Mouse (Mus musculus): ENCODE results near the gene Zmynd12. TPM values are rescaled to one million over a fixed set of nuclear protein-coding genes. Genes with fewer than 3 reads are reported as not detected.

Zmynd12 gene
- under 1 TPM in 1 of 2 experiments, not detected in 1; 0.06 TPM for polyA plus RNA-seq (2012; fragmentation: generic; extraction: Trizol)

DNA sequence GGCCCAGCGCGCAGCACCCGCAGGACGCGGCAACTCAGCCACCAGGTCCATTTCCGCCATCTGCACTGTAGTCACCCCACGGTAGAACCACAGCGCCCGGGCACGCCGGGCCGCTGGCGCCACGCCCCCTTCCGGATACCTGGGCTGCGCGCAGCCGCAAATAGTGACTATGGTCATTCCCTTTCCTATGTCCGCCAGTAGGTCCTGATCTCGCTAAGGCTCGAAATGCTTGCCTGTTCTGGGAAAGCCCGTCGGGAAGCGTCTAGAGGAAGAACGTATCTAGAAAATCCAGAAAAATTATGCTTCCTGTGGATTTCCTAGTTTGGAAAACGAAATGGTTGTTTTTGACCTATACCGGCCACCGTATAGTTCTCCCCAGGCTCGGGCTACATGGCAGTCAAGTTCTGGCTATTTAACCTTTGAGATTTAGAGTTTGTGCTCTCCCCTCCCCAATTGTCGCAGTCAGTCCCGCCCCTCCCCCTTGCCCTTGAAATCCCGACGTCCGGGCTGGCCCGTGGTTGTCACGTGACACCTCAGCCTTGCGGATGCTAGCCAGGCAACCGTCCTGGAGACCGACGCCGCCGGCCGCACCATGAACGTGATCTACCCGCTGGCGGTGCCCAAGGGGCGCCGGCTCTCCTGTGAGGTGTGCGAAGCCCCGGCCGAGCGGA lies at the start of gene Zmynd12, which contains the start of gene Ppcs:
Zmynd12 (plus strand) TSS at position 521 of the 671 bp plus-strand sequence.
Ppcs (minus strand) TSS at position 127 of the 671 bp plus-strand sequence.

DNA sequence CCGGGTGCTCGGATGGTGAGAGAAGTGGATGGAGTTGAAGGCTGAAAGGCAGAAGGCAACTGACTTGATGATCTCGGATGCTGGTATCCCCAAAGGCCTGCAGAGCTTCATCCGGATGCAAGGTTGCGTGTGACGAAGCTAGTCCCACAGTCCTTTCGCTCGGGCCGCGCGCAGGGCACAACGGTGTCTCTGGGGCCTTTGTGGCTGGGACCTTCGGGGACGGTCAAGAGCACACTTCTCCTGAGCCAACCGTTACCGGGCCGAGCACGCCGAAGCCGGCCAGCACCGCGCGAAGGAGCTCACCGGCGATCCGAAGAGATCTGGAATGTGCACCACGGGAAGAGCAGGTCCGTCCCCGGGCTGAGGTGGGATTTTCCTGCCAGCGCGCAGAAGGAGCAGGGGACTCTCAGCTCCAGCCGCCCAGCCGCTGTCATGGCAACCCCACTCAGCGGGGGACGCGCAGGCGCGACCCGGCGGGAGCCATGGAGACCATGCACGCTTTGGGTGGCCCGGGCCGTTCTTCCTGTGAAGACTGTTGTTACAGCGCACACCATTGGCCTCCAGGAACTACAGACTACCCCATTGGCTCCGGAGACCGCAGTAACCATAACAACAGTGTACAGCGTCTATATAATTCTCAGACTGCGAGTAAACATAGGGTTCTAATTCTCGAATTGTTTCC lies 7.4 kb upstream of the Zmynd12 start, which contains the start of gene Ccdc30:
Ccdc30 (minus strand) TSS at position 450 of the 682 bp plus-strand sequence.

DNA sequence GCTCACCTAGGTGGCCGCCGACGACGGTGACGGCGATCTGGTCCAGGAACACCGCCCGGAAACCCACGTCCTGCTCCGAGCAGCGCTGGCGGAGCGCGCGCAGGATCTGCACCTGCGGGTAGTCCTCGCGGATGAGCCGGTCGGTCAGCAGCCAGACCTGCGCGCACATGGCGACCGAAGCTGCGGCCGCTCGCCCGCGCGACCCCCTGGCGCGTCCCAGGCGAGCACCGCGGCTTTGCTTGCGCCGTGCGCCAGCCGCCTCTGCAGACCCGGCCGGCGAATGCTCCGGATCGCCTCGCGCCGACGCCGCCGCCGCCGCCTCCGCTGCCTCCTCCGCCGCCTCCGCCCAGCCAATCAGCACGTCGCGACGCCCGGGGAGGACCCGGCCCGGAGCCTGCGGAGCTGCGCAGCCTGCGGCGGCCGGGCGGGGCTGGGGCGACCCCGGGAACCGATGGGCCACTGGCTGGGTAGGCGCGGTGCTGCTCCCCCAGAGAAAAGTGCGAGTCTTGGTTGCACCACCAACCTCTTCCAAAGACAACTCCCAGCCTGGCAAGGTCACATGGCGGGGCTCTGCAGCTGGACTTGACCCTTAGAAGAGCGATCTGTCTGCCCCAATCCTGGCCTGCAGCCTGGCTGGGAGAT lies 69.8 kb downstream of the Zmynd12 start, which contains the start of gene Rimkla:
Rimkla (minus strand) TSS at position 338 of the 642 bp plus-strand sequence.

Other genes starting within 250 kb of the Zmynd12 start
- 1 to 10 TPM; 1.1 to 6.2 TPM for gene Zfp691, start 248.6 kb upstream of the Zmynd12 start, polyA plus RNA-seq (2012; fragmentation: generic; extraction: Trizol)
- under 1 TPM in 1 of 2 experiments, not detected in 1; 0.01 TPM for gene Ermap, start 232.8 kb upstream of the Zmynd12 start, polyA plus RNA-seq (2012; fragmentation: generic; extraction: Trizol)
- 100 to 1,000 TPM in 1 of 2 experiments, 10 to 100 TPM in 1; 49.4 to 100 TPM for gene Svbp, start 227.5 kb upstream of the Zmynd12 start, polyA plus RNA-seq (2012; fragmentation: generic; extraction: Trizol)
- not detected for gene Tmem269, start 204.6 kb upstream of the Zmynd12 start, polyA plus RNA-seq (2012; fragmentation: generic; extraction: Trizol)
- gene AU022252, start 190.1 kb upstream of the Zmynd12 start, polyA plus RNA-seq (2012; fragmentation: generic; extraction: Trizol), result 10 to 100 TPM in 1 of 2 experiments, 1 to 10 TPM in 1; 7.5 to 13.2 TPM
- 10 to 100 TPM in 1 of 2 experiments, 1 to 10 TPM in 1; 9.0 to 47.6 TPM for gene P3h1, start 189.9 kb upstream of the Zmynd12 start, polyA plus RNA-seq (2012; fragmentation: generic; extraction: Trizol)
- gene Cldn19, start 167.4 kb upstream of the Zmynd12 start, polyA plus RNA-seq (2012; fragmentation: generic; extraction: Trizol), result 10 to 100 TPM in 1 of 2 experiments, under 1 TPM in 1; 0.04 to 18.1 TPM
- 100 to 1,000 TPM; 229 to 540 TPM for gene Ybx1, start 128.2 kb upstream of the Zmynd12 start, polyA plus RNA-seq (2012; fragmentation: generic; extraction: Trizol)
- 10 to 100 TPM; 47.7 to 59.2 TPM for gene Ppih, start 102.3 kb upstream of the Zmynd12 start, polyA plus RNA-seq (2012; fragmentation: generic; extraction: Trizol)
- under 1 TPM in 1 of 2 experiments, not detected in 1; 0.12 TPM for gene Ccdc30, start 7.3 kb upstream of the Zmynd12 start, polyA plus RNA-seq (2012; fragmentation: generic; extraction: Trizol)
- 10 to 100 TPM in 1 of 2 experiments, 1 to 10 TPM in 1; 7.8 to 15.0 TPM for gene Ppcs, start 394 bp upstream of the Zmynd12 start, polyA plus RNA-seq (2012; fragmentation: generic; extraction: Trizol)
- gene Rimkla, start 69.8 kb downstream of the Zmynd12 start, polyA plus RNA-seq (2012; fragmentation: generic; extraction: Trizol), result not detected
- 1 to 10 TPM in 1 of 2 experiments, under 1 TPM in 1; 0.60 to 7.4 TPM for gene Foxj3, start 114.2 kb downstream of the Zmynd12 start, polyA plus RNA-seq (2012; fragmentation: generic; extraction: Trizol)
- gene Frg2f1, start 116.7 kb downstream of the Zmynd12 start, polyA plus RNA-seq (2012; fragmentation: generic; extraction: Trizol), result 1 to 10 TPM in 1 of 2 experiments, under 1 TPM in 1; 0.57 to 4.1 TPM
- gene Guca2a, start 214.9 kb downstream of the Zmynd12 start, polyA plus RNA-seq (2012; fragmentation: generic; extraction: Trizol), result under 1 TPM in 1 of 2 experiments, not detected in 1; 0.23 TPM
- gene Guca2b, start 236.1 kb downstream of the Zmynd12 start, polyA plus RNA-seq (2012; fragmentation: generic; extraction: Trizol), result under 1 TPM in 1 of 2 experiments, not detected in 1; 0.09 TPM

All from C3H10T1/2 (cell line).